Mouse (Mus musculus) left cerebral cortex, adult 11 months (tissue): ENCODE measurements around the gene Ubash3b.

Source experiments
- DNase-seq: peaks from one replicate; pipeline ENCODE4 v3.0.0; 2022; ENCODE audit warnings: low spot score

Gene Ubash3b

DNA sequence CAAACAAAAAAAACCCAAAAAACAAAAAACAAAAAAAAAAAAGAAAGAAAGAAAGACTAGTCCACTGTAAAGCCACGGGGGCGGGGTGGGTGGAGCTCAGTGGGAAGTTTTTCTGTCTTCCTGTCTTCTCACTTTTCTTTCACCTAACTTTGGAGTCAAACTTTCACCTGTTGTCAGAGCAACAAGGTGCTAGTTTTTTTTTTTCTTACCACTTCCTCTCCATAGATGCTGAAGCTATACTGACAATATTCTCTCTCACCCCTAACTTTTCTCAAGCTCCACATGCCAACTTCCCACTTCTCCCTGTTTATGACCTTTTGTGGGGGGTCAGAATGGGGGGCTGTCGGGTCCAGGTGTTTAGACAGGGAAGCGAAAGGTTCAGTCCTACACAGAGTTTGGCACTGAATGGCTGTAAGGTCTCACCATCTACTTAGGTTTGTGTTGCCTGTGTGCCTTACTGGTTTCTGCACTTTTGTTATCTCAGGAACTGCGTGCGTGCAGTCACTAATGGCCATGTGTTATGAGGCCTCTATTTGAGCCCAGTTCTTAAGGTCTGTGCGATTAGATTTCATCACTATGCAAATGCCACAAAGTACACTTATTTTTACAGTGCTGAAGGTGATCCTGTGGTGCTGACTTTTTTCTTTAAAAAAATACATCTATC is 164.2 kb downstream of the Ubash3b start:
- DNase-seq = no peak

DNA sequence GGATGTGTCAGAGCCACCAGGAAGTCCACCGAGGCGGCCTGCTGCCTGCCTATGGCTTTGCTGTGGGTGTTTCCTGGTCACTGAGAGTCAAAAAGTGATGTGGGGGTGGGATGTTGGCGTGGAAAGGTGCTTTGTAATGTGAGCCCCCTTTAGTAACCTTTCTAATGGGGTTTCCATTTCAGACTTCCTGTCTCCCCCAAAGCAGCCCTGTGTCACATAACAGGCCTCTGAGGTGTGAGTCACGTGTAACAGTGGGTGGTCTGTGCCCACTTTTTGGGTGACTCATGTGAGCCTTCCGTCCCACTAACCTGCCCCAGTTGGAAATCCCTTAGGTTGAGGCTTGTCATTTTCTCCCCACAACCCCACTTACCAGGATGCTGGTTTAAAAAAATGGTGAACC is 167.4 kb downstream of the Ubash3b start:
- no peak for DNase-seq

DNA sequence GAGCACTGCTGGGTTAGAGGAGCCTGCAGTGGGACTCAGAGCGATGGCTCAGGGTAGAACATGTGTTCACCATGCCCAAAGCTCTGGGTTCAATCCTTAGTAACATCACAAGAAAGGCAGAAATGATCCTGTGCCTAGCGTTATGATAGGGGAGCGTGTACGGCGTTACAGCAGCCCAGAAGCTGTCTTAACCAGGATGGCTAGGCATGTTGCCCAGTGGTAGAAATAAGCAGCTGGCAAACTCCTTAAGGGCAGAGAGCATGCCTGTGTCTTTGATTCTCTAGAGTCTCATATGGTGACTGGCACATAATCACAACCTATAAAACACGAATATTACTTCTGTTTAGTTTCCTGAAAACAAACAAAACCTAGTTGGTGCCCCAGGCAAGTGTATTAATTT is 170.0 kb downstream of the Ubash3b start:
- no peak for DNase-seq

DNA sequence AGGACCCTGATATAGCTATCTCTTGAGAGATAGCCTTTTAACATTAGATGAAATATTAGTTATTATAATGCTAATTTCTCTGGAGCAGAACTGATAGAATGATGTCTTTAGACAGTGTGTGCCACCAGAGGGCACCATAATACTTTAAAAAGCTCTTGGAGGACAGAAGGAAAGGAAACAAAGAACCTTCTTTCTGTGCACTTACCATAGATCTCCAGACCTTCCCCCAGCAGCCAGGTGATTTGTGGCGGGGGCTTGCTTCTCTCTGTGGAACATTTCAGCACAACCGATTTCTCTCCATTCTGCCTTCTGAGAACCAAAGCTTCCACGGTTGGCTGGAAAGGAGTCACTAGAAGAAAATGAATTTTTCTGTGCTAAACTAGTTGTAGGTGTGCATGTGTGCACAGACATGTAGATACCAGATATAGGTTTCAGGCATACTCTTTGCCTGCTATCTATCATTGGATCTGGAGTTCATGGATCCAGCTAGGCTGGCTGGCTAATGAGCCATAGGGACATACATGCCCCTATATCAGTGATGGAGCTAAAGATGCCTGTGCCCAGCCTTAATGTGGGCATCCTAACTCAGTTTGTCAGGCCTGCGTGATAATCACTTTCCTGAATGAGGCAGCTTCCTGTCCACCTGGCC is 171.4 kb downstream of the Ubash3b start:
- peak; percentile 47 for DNase-seq

DNA sequence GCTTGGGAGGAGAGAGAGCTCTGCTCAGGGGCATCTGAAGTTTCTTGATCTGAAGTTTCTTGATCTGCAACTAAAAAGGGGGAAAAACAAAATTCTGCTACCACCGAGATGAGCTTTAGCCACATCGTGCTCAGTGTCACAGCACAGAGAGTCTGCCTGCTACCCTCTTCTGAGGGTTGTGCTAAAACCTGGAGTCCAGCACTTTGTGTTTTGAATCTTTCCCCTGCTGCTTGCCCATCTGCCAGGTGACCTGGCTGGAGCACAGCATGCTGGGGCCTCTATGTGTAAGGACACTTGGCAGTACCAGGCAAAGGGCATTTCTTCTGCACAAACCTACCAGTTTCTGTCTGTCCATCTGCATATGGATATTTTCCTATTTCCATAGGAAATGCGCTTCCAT is 177.2 kb downstream of the Ubash3b start:
- no peak for DNase-seq

DNA sequence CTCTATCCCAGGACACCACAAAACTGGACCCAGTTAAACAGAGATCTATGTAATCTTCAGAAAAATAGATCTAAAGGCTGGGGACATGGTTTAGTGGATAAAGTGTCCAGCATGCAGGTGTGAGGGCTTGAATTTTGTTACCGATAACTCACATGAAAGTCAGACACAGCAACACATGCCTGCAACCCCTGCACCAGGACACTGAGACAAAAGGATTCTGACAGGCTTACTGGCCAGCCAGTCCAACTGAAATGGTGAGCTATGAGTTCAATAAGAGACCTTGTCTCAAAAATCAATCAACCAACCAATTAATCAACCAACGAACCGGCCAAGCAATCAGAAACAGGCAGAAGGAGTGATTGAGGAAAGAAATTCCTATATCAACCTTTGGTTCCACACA is 177.7 kb downstream of the Ubash3b start:
- DNase-seq = no peak

DNA sequence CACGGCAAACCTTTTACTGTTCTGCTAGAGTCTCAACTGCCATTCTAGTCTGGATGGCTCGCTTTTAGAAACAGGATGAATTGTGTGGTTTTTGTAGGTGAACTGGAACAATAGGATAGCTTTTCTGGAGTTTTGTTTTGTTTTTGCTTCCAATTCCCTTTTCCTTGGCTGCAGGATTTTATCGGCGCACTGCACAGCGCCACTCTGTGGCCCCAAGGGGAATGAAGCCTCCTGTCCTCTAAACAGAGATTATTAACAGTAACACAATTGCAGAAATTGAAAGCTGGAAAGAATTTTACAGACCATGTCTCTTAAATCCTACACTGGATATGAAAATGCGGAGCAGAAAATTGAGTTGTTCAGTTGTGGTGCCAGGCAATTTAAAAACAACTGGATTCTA is 179.0 kb downstream of the Ubash3b start:
- DNase-seq = no peak

DNA sequence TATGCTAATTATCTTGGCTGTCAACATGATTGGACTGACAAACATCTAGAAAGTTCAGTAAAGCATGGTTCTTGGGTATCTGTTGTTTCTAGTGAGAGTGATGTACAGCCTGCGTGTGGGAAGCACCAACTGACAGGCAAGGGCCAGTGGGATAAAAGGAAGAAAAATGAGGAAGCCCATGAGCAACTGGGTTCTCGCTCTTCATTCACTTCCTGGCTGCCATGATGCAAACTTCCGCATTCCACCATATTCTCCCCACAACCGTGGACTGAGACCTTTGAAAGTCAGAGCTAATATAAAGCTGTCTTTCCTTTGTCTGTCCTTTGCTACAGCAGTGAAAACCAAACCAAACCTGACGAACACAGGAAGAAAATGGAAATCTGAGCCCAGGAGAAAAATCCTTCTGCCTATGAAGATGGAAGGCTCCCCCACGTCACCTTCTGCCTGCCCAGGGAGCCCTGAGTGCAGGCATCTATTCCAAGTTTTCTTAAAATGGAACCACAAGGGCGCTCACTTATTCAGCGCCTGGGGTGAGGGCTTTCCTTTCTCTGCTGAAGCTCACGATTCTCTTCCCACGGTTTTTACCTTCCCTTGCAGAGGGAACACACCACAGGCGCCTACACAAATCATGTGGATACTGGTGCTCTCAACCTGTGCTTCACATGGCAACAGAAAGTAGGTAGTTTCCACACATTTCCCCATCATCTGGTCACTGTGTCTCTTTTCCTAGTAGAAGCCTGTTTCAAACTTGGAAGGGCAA is 187.3 kb downstream of the Ubash3b start:
- no peak for DNase-seq

DNA sequence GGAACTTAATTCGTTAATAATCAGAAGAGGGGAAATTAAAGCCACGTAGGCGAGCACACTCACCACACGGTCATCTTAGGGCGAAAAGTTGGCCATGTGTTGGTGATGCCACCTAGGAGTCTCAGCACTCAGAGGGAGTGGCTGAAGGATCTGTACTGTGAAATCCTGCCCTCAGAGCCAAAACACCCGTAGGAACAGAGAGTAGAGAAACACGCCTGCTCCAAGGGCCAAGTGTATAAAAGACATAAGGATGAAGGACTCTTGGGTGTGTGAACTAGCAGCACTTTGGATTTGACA is 197.1 kb downstream of the Ubash3b start:
- no peak for DNase-seq

DNA sequence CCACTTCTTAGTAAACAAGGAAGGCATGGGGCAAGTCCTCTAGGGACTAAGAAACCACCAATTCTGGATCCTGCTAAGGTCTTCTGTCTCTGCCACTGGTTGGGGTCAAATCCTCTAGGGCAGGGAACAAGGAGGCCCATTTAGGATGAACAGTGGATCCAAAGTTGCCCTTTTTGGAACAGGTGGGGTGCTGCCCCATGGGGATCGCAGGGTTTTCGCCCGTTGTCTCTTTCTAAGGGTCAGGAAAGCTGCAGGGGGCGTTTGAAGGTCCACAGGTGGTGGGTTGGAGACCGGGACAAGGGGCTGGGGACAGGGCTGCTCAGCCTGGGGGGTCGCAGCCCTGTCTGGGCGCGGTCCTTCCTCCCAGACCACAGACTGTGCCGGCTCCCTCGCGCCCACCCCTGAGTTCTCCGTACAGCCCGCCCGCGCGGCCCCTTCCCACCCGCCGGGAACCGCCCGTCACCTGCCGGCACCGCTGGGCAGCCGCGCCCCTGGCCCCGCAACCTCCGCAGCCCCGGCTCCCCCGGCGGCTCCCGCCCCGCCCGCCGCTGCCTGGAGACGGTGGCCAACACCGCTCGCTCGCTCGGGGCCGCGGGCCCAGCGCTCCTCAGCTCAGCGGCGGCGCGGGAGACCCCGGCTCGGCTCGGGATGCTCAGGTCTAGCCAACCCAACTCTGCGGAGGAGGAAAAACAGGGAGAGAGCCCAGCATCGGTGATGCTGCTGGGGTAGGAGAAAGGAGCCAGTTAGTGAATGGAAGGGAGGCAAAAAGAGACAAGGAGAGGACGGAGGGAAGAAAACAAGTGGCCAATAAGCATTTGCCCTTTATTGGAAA is 197.7 kb downstream of the Ubash3b start, which contains the start of gene Jhy:
Jhy (minus strand) TSS at position 533 of the 832 bp plus-strand sequence.
- no peak for DNase-seq

DNA sequence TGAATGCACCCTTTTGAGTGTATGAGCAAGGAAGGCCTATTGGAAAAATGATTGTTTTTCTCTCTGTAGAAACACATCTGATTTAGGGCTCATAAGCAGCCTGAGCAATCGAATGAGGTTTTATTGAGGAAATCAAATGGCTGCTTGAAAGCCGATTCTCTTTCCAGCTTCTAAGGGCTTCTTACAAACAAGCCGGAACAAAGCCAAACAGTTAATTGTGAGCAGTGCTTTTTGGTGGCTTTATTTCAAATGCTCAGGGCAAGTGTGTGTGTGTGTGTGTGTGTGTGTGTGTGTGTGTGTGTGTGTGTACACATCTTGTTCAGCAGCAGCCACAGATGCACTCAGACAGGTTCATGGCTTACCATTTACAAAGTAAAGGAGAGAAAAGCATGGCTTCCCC is 200.1 kb downstream of the Ubash3b start:
- no peak for DNase-seq
